Mouse (Mus musculus) kidney, adult 18-20 months (tissue): Measurements from ENCODE around the gene Cd164l2.

Source experiments
- DNase-seq: peaks from one replicate; pipeline ENCODE4 v3.0.0; 2021

Cd164l2 gene

GRCm38 (mm10) chr4:133261641-133262374, 49.9 kb downstream of the Cd164l2 start:
- no peak for DNase-seq

GRCm38 (mm10) chr4:133262375-133262765, 50.4 kb downstream of the Cd164l2 start:
- DNase-seq: no peak

GRCm38 (mm10) chr4:133262882-133263281, 51.0 kb downstream of the Cd164l2 start, which contains the start of gene Sytl1:
Sytl1 (minus strand) TSS chr4:133263113.
- DNase-seq: peak; percentile 23

GRCm38 (mm10) chr4:133263756-133264155, 51.8 kb downstream of the Cd164l2 start:
- no peak for DNase-seq

- DNase-seq: no peak
Observed at GRCm38 (mm10) chr4:133264559-133264958, 52.6 kb downstream of the Cd164l2 start.

- no peak for DNase-seq
Observed at GRCm38 (mm10) chr4:133265297-133265696, 53.4 kb downstream of the Cd164l2 start.

GRCm38 (mm10) chr4:133265759-133266158, 53.8 kb downstream of the Cd164l2 start:
- no peak for DNase-seq

GRCm38 (mm10) chr4:133266248-133266880, 54.4 kb downstream of the Cd164l2 start:
- no peak for DNase-seq

GRCm38 (mm10) chr4:133268931-133269330, 57.0 kb downstream of the Cd164l2 start:
- no peak for DNase-seq

GRCm38 (mm10) chr4:133269596-133269995, 57.7 kb downstream of the Cd164l2 start:
- peak; percentile 17 for DNase-seq

GRCm38 (mm10) chr4:133270929-133271328, 59.0 kb downstream of the Cd164l2 start:
- DNase-seq: no peak
